Comparison of ENCODE assay signal across 20 mouse cellular contexts in the genomic region with DNA sequence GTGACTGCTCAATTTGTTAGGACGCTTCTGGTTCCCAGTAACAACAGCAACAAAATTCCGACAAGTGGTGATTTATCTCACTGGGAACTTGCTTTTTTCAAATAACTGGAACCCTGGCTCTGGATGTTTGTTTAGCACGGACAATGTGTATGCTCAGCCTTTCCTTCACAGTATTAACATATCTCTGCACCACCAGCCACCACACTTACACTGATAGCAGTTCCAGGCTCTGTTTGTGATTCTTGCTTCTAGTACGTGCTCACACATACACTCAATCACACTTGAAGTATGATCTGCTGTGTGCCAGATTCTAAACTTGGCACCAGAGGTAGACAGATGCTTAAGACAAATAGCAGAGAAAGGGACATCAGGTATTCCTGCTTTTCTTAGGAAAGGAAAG.
DNase-seq lines count a peak whose midpoint lies in the region; ATAC-seq and TF ChIP-seq lines count a peak whose summit lies in the region.
"Had no signal": no experiment of that assay in that cellular context is flagged by ENCODE, and none has a peak within 500 bp of the region (broad histone marks: within the 10 kb centered on the region; RNA-seq: fewer than 3 reads in every experiment).

No protein-coding gene starts in this region.

- no peak overlapping the region for H3K4me3 ChIP-seq in heart, embryonic 13.5 days
- H3K4me3 ChIP-seq in heart, postnatal 0 days (ENCODE audit: low read depth, low read length): no peak overlapping the region
- no peak overlapping the region for H3K4me3 ChIP-seq in kidney, embryonic 16.5 days (ENCODE audit: low read length)
- H3K4me3 ChIP-seq in kidney, adult 2 months (ENCODE audit: insufficient read depth, low read depth, low read length): no peak overlapping the region
- no peak overlapping the region for H3K4me3 ChIP-seq in lung, embryonic 16.5 days (ENCODE audit: low read length)
- H3K4me3 ChIP-seq: embryonic facial prominence, embryonic 13.5 days; forebrain, embryonic 12.5 days; hindbrain, embryonic 12.5 days had no signal

- 24% methylated on average over 4 of the region's 4 CpGs for WGBS in heart, embryonic 13.5 days
- WGBS in heart, postnatal 0 days: 11% methylated on average over 4 of the region's 4 CpGs
- 29% methylated on average over 4 of the region's 4 CpGs for WGBS in kidney, embryonic 16.5 days
- WGBS in kidney, adult 2 months: 38% methylated on average over 4 of the region's 4 CpGs
- WGBS in lung, embryonic 16.5 days: 18% methylated on average over 4 of the region's 4 CpGs

- H3K27me3 ChIP-seq in heart, embryonic 13.5 days (replicated peaks): no peaks in the 10 kb centered on the region
- no peaks in the 10 kb centered on the region for H3K27me3 ChIP-seq in heart, postnatal 0 days (ENCODE audit: control insufficient read depth, insufficient read depth, low read length)
- no peaks in the 10 kb centered on the region for H3K27me3 ChIP-seq in kidney, embryonic 16.5 days (ENCODE audit: insufficient read depth, low read length)
- no peaks in the 10 kb centered on the region for H3K27me3 ChIP-seq in kidney, adult 2 months (replicated peaks; ENCODE audit: control insufficient read depth, insufficient read depth, low read length)
- H3K27me3 ChIP-seq in lung, embryonic 16.5 days (ENCODE audit: control insufficient read depth, insufficient read depth, low read depth, low read length): no peaks in the 10 kb centered on the region
- H3K27me3 ChIP-seq: embryonic facial prominence, embryonic 13.5 days had no signal

- H3K27ac ChIP-seq in heart, embryonic 13.5 days (replicated peaks): peak overlapping the region; percentile 69
- peak overlapping the region; percentile 47 for H3K27ac ChIP-seq in heart, postnatal 0 days (ENCODE audit: low read depth)
- peak overlapping the region; percentile 41; the same call in 1 of the 2 replicates for H3K27ac ChIP-seq in kidney, embryonic 16.5 days (ENCODE audit: low read length)
- no peak overlapping the region; the same call in none of the 2 replicates for H3K27ac ChIP-seq in kidney, adult 2 months (ENCODE audit: insufficient read depth, low read depth, low read length)
- peak overlapping the region; percentile 70 for H3K27ac ChIP-seq in lung, embryonic 16.5 days (ENCODE audit: low read length)
- H3K27ac ChIP-seq: embryonic facial prominence, embryonic 13.5 days; forebrain, embryonic 12.5 days; hindbrain, embryonic 12.5 days had no signal

- no peak for TF ChIP-seq EP300 in heart, postnatal 0 days (IDR thresholded peaks at IDR 0.05; ENCODE audit: low read depth)

- no peak for ATAC-seq in heart, embryonic 13.5 days (ENCODE audit: extremely low read depth, insufficient number of reproducible peaks, low FRiP score, low TSS enrichment)
- no peak for ATAC-seq in heart, postnatal 0 days (ENCODE audit: insufficient read depth, low read depth)
- ATAC-seq in kidney, embryonic 16.5 days (ENCODE audit: low FRiP score, low TSS enrichment): no peak
- peak; percentile 60; the same call in 1 of the 2 replicates for ATAC-seq in lung, embryonic 16.5 days (ENCODE audit: low read depth)
- ATAC-seq: forebrain, embryonic 16.5 days; hindbrain, embryonic 16.5 days; inflammation-experienced regulatory T-cells, adult 6 months had no signal

- TF ChIP-seq POLR2A in kidney, adult 2 months (IDR thresholded peaks at IDR 0.05; ENCODE audit: low read depth, low read length): no peak

- no peak for TF ChIP-seq CTCF in heart, postnatal 0 days (IDR thresholded peaks at IDR 0.05; ENCODE audit: low read depth)
- TF ChIP-seq CTCF in kidney, adult 2 months (conservative IDR thresholded peaks at IDR 0.05; ENCODE audit: insufficient read depth, insufficient read length, low read depth, low read length): no peak

- H3K4me2 ChIP-seq in heart, embryonic 13.5 days: no peak overlapping the region
- no peak overlapping the region for H3K4me2 ChIP-seq in heart, postnatal 0 days (ENCODE audit: low read depth, low read length)
- H3K4me2 ChIP-seq in kidney, embryonic 16.5 days (replicated peaks; ENCODE audit: low read depth, low read length): no peak overlapping the region
- peak overlapping the region; percentile 14; the same call in 1 of the 2 replicates for H3K4me2 ChIP-seq in lung, embryonic 16.5 days (ENCODE audit: low read depth, low read length)
- H3K4me2 ChIP-seq: embryonic facial prominence, embryonic 13.5 days; forebrain, embryonic 12.5 days; hindbrain, embryonic 12.5 days had no signal

- no peak overlapping the region for H3K9ac ChIP-seq in heart, embryonic 13.5 days
- H3K9ac ChIP-seq in heart, postnatal 0 days (replicated peaks; ENCODE audit: low read depth, low read length): no peak overlapping the region
- H3K9ac ChIP-seq in kidney, embryonic 16.5 days (replicated peaks; ENCODE audit: low read length): no peak overlapping the region
- no peak overlapping the region for H3K9ac ChIP-seq in lung, embryonic 16.5 days (ENCODE audit: low read length)
- H3K9ac ChIP-seq: embryonic facial prominence, embryonic 13.5 days; forebrain, embryonic 12.5 days; hindbrain, embryonic 12.5 days had no signal

- no peak for DNase-seq in heart, adult 18-20 months
- DNase-seq in heart, postnatal 0 days (ENCODE audit: low spot score): no peak
- no peak for DNase-seq in heart, adult 9 months (ENCODE audit: low spot score in 2 of 2)
- no peak for DNase-seq in kidney, adult 2 months
- no peak for DNase-seq in lung, postnatal 14 days
- DNase-seq: adrenal gland, adult 2 months; adrenal gland, postnatal 25 days; cerebellum, adult 18-20 months; cerebellum, adult 9-11 months; cerebellum, postnatal 36 days; gastrocnemius, postnatal 10 days had no signal

- no peaks in the 10 kb centered on the region for H3K36me3 ChIP-seq in heart, embryonic 13.5 days
- no peaks in the 10 kb centered on the region for H3K36me3 ChIP-seq in heart, postnatal 0 days (replicated peaks; ENCODE audit: control insufficient read depth, insufficient read depth, low read length)
- no peaks in the 10 kb centered on the region for H3K36me3 ChIP-seq in kidney, embryonic 16.5 days (ENCODE audit: insufficient read depth, low read length)
- H3K36me3 ChIP-seq in kidney, adult 2 months (ENCODE audit: control insufficient read depth, insufficient read depth, low read length): no peaks in the 10 kb centered on the region
- no peaks in the 10 kb centered on the region for H3K36me3 ChIP-seq in lung, embryonic 16.5 days (ENCODE audit: control insufficient read depth, insufficient read depth, low read length)
- H3K36me3 ChIP-seq: embryonic facial prominence, embryonic 13.5 days; forebrain, embryonic 12.5 days; hindbrain, embryonic 12.5 days had no signal

- peaks cover 19% of the 10 kb centered on the region for H3K4me1 ChIP-seq in heart, embryonic 13.5 days
- H3K4me1 ChIP-seq in heart, postnatal 0 days (ENCODE audit: control insufficient read depth, insufficient read depth): peaks cover 5% of the 10 kb centered on the region
- H3K4me1 ChIP-seq in kidney, embryonic 16.5 days (ENCODE audit: insufficient read depth, low read length): no peaks in the 10 kb centered on the region
- H3K4me1 ChIP-seq in kidney, adult 2 months (ENCODE audit: control insufficient read depth, insufficient read depth, low read length): no peaks in the 10 kb centered on the region
- peaks cover 15% of the 10 kb centered on the region for H3K4me1 ChIP-seq in lung, embryonic 16.5 days (replicated peaks; ENCODE audit: control insufficient read depth, insufficient read depth, low read length)
- H3K4me1 ChIP-seq: forebrain, embryonic 12.5 days; hindbrain, embryonic 12.5 days had no signal

- H3K9me3 ChIP-seq in heart, embryonic 13.5 days: no peaks in the 10 kb centered on the region
- H3K9me3 ChIP-seq in heart, postnatal 0 days (replicated peaks; ENCODE audit: control insufficient read depth, low read length): no peaks in the 10 kb centered on the region
- H3K9me3 ChIP-seq in kidney, embryonic 16.5 days (ENCODE audit: low read length): no peaks in the 10 kb centered on the region
- no peaks in the 10 kb centered on the region for H3K9me3 ChIP-seq in lung, embryonic 16.5 days (ENCODE audit: control insufficient read depth, low read length)
- H3K9me3 ChIP-seq: embryonic facial prominence, embryonic 13.5 days; forebrain, embryonic 12.5 days; hindbrain, embryonic 12.5 days had no signal
